Mouse (Mus musculus): ENCODE data around the gene Asl.

GRCm38 (mm10) chr5:130052510-130052909 is 23.5 kb upstream of the Asl start:
- no peak for TF ChIP-seq POLR2A (IDR thresholded peaks at IDR 0.05; ENCODE audit: control insufficient read depth in 1 of 2, insufficient read depth in 1 of 2, low read depth in 1 of 2, low read length in 2 of 2, poor library complexity in 1 of 2)
- no peak for TF ChIP-seq UBTF (IDR thresholded peaks at IDR 0.05; ENCODE audit: borderline replicate concordance, insufficient read depth, low read depth, low read length)
